Mouse (Mus musculus) adrenal gland, postnatal 10 days (tissue): Measurements from ENCODE around the gene BC037034. TPM values are rescaled to one million over a fixed set of nuclear protein-coding genes. Genes with fewer than 3 reads are reported as not detected.

Source experiments
- total RNA-seq, 2 experiments: library from RNA; stranded (reverse); gene quantifications; 2 replicates each; pipeline ENCODE4 v1.2.3; 2021

BC037034 gene
- total RNA-seq, 2 experiments from 2014 or later: 17.1 to 20.6 TPM

Other genes starting within 250 kb of the BC037034 start
- gene Smok3a, start 242.8 kb downstream of the BC037034 start, total RNA-seq: not detected
- gene Smok3b, start 242.6 kb downstream of the BC037034 start, total RNA-seq: not detected
- not detected for gene Smok3c, start 210.8 kb downstream of the BC037034 start, total RNA-seq
- gene Zkscan1, start 178.9 kb downstream of the BC037034 start, total RNA-seq: 10 to 100 TPM; 29.2 to 33.8 TPM
- 10 to 100 TPM; 17.3 to 19.4 TPM for gene Zscan21, start 147.1 kb downstream of the BC037034 start, total RNA-seq
- 10 to 100 TPM; 10.6 to 14.3 TPM for gene Zfp113, start 108.3 kb downstream of the BC037034 start, total RNA-seq
- gene Cops6, start 103.0 kb downstream of the BC037034 start, total RNA-seq: 100 to 1,000 TPM; 151 to 155 TPM
- gene Ap4m1, start 92.0 kb downstream of the BC037034 start, total RNA-seq: 10 to 100 TPM; 19.7 to 31.9 TPM
- gene Mcm7, start 91.6 kb downstream of the BC037034 start, total RNA-seq: 10 to 100 TPM; 52.6 to 68.5 TPM
- 10 to 100 TPM; 30.4 to 33.3 TPM for gene Taf6, start 76.6 kb downstream of the BC037034 start, total RNA-seq
- gene Cnpy4, start 76.5 kb downstream of the BC037034 start, total RNA-seq: 10 to 100 TPM; 19.1 to 20.1 TPM
- gene Mblac1, start 69.7 kb downstream of the BC037034 start, total RNA-seq: 1 to 10 TPM; 8.1 to 9.4 TPM
- gene Nxpe5, start 38.1 kb downstream of the BC037034 start, total RNA-seq: under 1 TPM; 0.51 to 0.96 TPM
- gene Lamtor4, start 8.6 kb downstream of the BC037034 start, total RNA-seq: 10 to 100 TPM; 67.1 to 74.8 TPM
- under 1 TPM; 0.15 to 0.54 TPM for gene Gal3st4, start 8.8 kb upstream of the BC037034 start, total RNA-seq
- under 1 TPM in 1 of 2 experiments, not detected in 1; 0.03 TPM for gene Gm43720, start 15.9 kb upstream of the BC037034 start, total RNA-seq
- 1 to 10 TPM in 1 of 2 experiments, under 1 TPM in 1; 0.96 to 2.0 TPM for gene Gpc2, start 16.0 kb upstream of the BC037034 start, total RNA-seq
- under 1 TPM; 0.30 to 0.39 TPM for gene Stag3, start 16.2 kb upstream of the BC037034 start, total RNA-seq
- under 1 TPM in 1 of 2 experiments, not detected in 1; 0.42 TPM for gene Pvrig, start 77.9 kb upstream of the BC037034 start, total RNA-seq
- gene Zfp157, start 177.4 kb upstream of the BC037034 start, total RNA-seq: 10 to 100 TPM in 1 of 2 experiments, 1 to 10 TPM in 1; 8.6 to 13.2 TPM